Mouse (Mus musculus) testis, adult 2 months (tissue): ENCODE data around the gene Zgrf1. TPM values are rescaled to one million over a fixed set of nuclear protein-coding genes. Genes with fewer than 3 reads are reported as not detected.

ENCODE experiments used
- H3K27ac ChIP-seq: fragments of 200-500 bp; 2 replicates; pipeline ENCODE4 v1.5.1; 2012; ENCODE audit warnings: low read depth, low read length; ENCODE audit not compliant: control insufficient read depth, insufficient read depth
- H3K27me3 ChIP-seq: fragments of 200-500 bp; 2 replicates; pipeline ENCODE4 v1.6.1; 2012; ENCODE audit warnings: mild to moderate bottlenecking, low read length, moderate library complexity; ENCODE audit not compliant: control insufficient read depth, insufficient read depth
- H3K36me3 ChIP-seq: fragments of 200-500 bp; 2 replicates; pipeline ENCODE4 v1.6.1; 2012; ENCODE audit warnings: mild to moderate bottlenecking, low read length; ENCODE audit not compliant: control insufficient read depth, insufficient read depth
- H3K4me1 ChIP-seq: fragments of 200-500 bp; 2 replicates; pipeline ENCODE4 v1.6.1; 2012; ENCODE audit warnings: low read length; ENCODE audit not compliant: control insufficient read depth, insufficient read depth
- H3K4me3 ChIP-seq: fragments of 200-500 bp; 2 replicates; pipeline ENCODE4 v1.5.1; 2012; ENCODE audit warnings: low read depth, mild to moderate bottlenecking, low read length, moderate library complexity, mixed read lengths; ENCODE audit not compliant: control insufficient read depth
- CTCF ChIP-seq: fragments of 200-500 bp; IDR thresholded peaks from 2 replicates; pipeline ENCODE4 v1.5.1; 2012; ENCODE audit warnings: low read depth, mild to moderate bottlenecking, inconsistent platforms, low read length, moderate library complexity; ENCODE audit not compliant: control insufficient read depth, insufficient read depth, insufficient replicate concordance
- POLR2A ChIP-seq: fragments of 200-500 bp; IDR thresholded peaks from 2 replicates; pipeline ENCODE4 v1.6.1; 2012; ENCODE audit warnings: low read depth, mild to moderate bottlenecking, inconsistent platforms, low read length, moderate library complexity; ENCODE audit not compliant: control insufficient read depth
- polyA plus RNA-seq: library from polyadenylated mRNA; depleted of rRNA; stranded (reverse); fragments of >200 nt; gene quantifications from 2 replicates; pipeline ENCODE4 v1.2.3, GENCODE M21; 2012

Zgrf1 gene
- polyA plus RNA-seq, 1 experiment: 4.1 TPM

- Histone ChIP-seq H3K4me1 (peaks cover 16% of the 10 kb centered on the region), H3K27ac (no peak within 1 kb of the TSS), H3K36me3 (no peaks in the 10 kb centered on the region), H3K4me3 (peak within 1 kb of the TSS; percentile 76), H3K27me3 (peaks cover 8% of the 10 kb centered on the region)
- TF ChIP-seq CTCF (0 out of 2 replicates have a peak, but pooled peaks have one; percentile 5), POLR2A (no peak)
Observed at GRCm38 (mm10) chr3:127633080-127634032, 80.1 kb downstream of the Zgrf1 start, which contains the start of gene Neurog2. Gene Neurog2 (plus strand): TSS chr3:127633135.

- Histone ChIP-seq H3K36me3 (no peaks in the 10 kb centered on the region), H3K4me1 (peaks cover 15% of the 10 kb centered on the region), H3K4me3 (peak overlapping the region; percentile 76), H3K27me3 (peaks cover 5% of the 10 kb centered on the region), H3K27ac (no peak overlapping the region)
- TF ChIP-seq CTCF (peak; percentile 85), POLR2A (no peak)
Observed at GRCm38 (mm10) chr3:127634101-127634983, 81.1 kb downstream of the Zgrf1 start.

- Histone ChIP-seq H3K4me1 (peaks cover 19% of the 10 kb centered on the region), H3K27ac (no peak overlapping the region), H3K36me3 (no peaks in the 10 kb centered on the region), H3K4me3 (no peak overlapping the region), H3K27me3 (peaks cover 5% of the 10 kb centered on the region)
- TF ChIP-seq CTCF: no peak
- TF ChIP-seq POLR2A: no peak
Observed at GRCm38 (mm10) chr3:127634984-127635349, 81.7 kb downstream of the Zgrf1 start.

GRCm38 (mm10) chr3:127639875-127640761 is 86.8 kb downstream of the Zgrf1 start:
- no peak overlapping the region for H3K27ac ChIP-seq
- peak overlapping the region; percentile 17 for H3K4me3 ChIP-seq

GRCm38 (mm10) chr3:127640762-127641700 is 87.7 kb downstream of the Zgrf1 start:
- H3K36me3 ChIP-seq: no peaks in the 10 kb centered on the region
- no peaks in the 10 kb centered on the region; the same call in 1 of the 2 replicates for H3K27me3 ChIP-seq
- TF ChIP-seq CTCF (no peak), POLR2A (no peak)
- no peak overlapping the region for H3K27ac ChIP-seq
- H3K4me1 ChIP-seq: peaks cover 8% of the 10 kb centered on the region
- H3K4me3 ChIP-seq: no peak overlapping the region

More at GRCm38 (mm10) chr3:127639875-127640761, 86.8 kb downstream of the Zgrf1 start:
- Histone ChIP-seq H3K27me3 (no peaks in the 10 kb centered on the region; the same call in 1 of the 2 replicates), H3K36me3 (no peaks in the 10 kb centered on the region), H3K4me1 (peaks cover 8% of the 10 kb centered on the region)
- TF ChIP-seq CTCF: peak; percentile 57; the same call in 1 of the 2 replicates
- TF ChIP-seq POLR2A: no peak
